ENCODE assay signal across 8 mouse cellular contexts in genomic region chr16:90924606-90925370, GRCm38 (mm10). TPM values are rescaled to one million over a fixed set of nuclear protein-coding genes. Genes with fewer than 3 reads are reported as not detected.
DNase-seq lines count a peak whose midpoint lies in the region; ATAC-seq and TF ChIP-seq lines count a peak whose summit lies in the region.

No protein-coding gene starts in this region.

- no peak overlapping the region for H3K4me2 ChIP-seq in intestine, embryonic 14.5 days (ENCODE audit: low read length)
- H3K4me2 ChIP-seq in intestine, embryonic 16.5 days (ENCODE audit: low read depth, low read length): no peak overlapping the region
- no peak overlapping the region for H3K4me2 ChIP-seq in lung, postnatal 0 days (replicated peaks; ENCODE audit: low read depth, low read length)

- no peaks in the 10 kb centered on the region for H3K9me3 ChIP-seq in intestine, embryonic 14.5 days (ENCODE audit: control insufficient read depth, low read length)
- H3K9me3 ChIP-seq in intestine, embryonic 16.5 days (ENCODE audit: control insufficient read depth, low read length): no peaks in the 10 kb centered on the region
- H3K9me3 ChIP-seq in lung, postnatal 0 days (ENCODE audit: low read length): no peaks in the 10 kb centered on the region

- WGBS in intestine, embryonic 14.5 days: 80% methylated on average over 13 of the region's 13 CpGs
- WGBS in intestine, embryonic 16.5 days: 86% methylated on average over 13 of the region's 13 CpGs
- 74% methylated on average over 13 of the region's 13 CpGs for WGBS in lung, postnatal 0 days

- no peak overlapping the region for H3K9ac ChIP-seq in intestine, embryonic 14.5 days (ENCODE audit: low read length)
- no peak overlapping the region for H3K9ac ChIP-seq in intestine, embryonic 16.5 days (ENCODE audit: low read depth, low read length)
- no peak overlapping the region for H3K9ac ChIP-seq in lung, postnatal 0 days (replicated peaks; ENCODE audit: low read depth)

- no peak for TF ChIP-seq CTCF in lung, postnatal 0 days (IDR thresholded peaks at IDR 0.05)

- peak; percentile 10; the same call in 1 of the 2 replicates for ATAC-seq in intestine, embryonic 14.5 days (replicated peaks; ENCODE audit: low FRiP score, low TSS enrichment, low read depth)
- ATAC-seq in intestine, embryonic 16.5 days: no peak
- peak; percentile 57 for ATAC-seq in lung, postnatal 0 days
- ATAC-seq in monocyte, adult 5-6 weeks (replicated peaks; ENCODE audit: insufficient number of reproducible peaks, low FRiP score, low TSS enrichment, poor library complexity, severe bottlenecking): no peak

- H3K27me3 ChIP-seq in intestine, embryonic 14.5 days (replicated peaks; ENCODE audit: control insufficient read depth, insufficient read depth, low read length): no peaks in the 10 kb centered on the region
- no peaks in the 10 kb centered on the region for H3K27me3 ChIP-seq in intestine, embryonic 16.5 days (replicated peaks; ENCODE audit: control insufficient read depth, insufficient read depth, low read length)
- no peaks in the 10 kb centered on the region for H3K27me3 ChIP-seq in lung, postnatal 0 days (replicated peaks; ENCODE audit: insufficient read depth, low read length)

- peaks cover 9% of the 10 kb centered on the region for H3K36me3 ChIP-seq in intestine, embryonic 14.5 days (ENCODE audit: control insufficient read depth, insufficient read depth, low read length)
- H3K36me3 ChIP-seq in intestine, embryonic 16.5 days (ENCODE audit: control insufficient read depth, insufficient read depth, low read length): peaks cover 4% of the 10 kb centered on the region; the same call in 1 of the 2 replicates
- H3K36me3 ChIP-seq in lung, postnatal 0 days (ENCODE audit: insufficient read depth, low read length): no peaks in the 10 kb centered on the region

- TF ChIP-seq EP300 in lung, postnatal 0 days (IDR thresholded peaks at IDR 0.05): peak; percentile 42; the same call in 1 of the 2 replicates

- H3K4me1 ChIP-seq in intestine, embryonic 14.5 days (replicated peaks; ENCODE audit: control insufficient read depth, insufficient read depth, low read length): no peaks in the 10 kb centered on the region
- H3K4me1 ChIP-seq in intestine, embryonic 16.5 days (ENCODE audit: control insufficient read depth, insufficient read depth, low read length): no peaks in the 10 kb centered on the region
- H3K4me1 ChIP-seq in lung, postnatal 0 days (ENCODE audit: insufficient read depth, low read depth, low read length): no peaks in the 10 kb centered on the region

- no peak overlapping the region for H3K4me3 ChIP-seq in intestine, embryonic 14.5 days (ENCODE audit: low read depth, low read length)
- H3K4me3 ChIP-seq in intestine, embryonic 16.5 days (ENCODE audit: low read length): no peak overlapping the region
- H3K4me3 ChIP-seq in lung, postnatal 0 days (ENCODE audit: low read depth, low read length): no peak overlapping the region

- DNase-seq in intestine, embryonic 14.5 days (ENCODE audit: low spot score): peak; percentile 42
- DNase-seq in adrenal gland, postnatal 14 days: peak; percentile 90
- peak; percentile 33 to 49 for DNase-seq in kidney, adult 8-10 months
- peak; percentile 51 for DNase-seq in lung, postnatal 0 days (ENCODE audit: low spot score)
- DNase-seq in embryo, embryonic 11 days: no peak
- DNase-seq in right cerebral cortex, postnatal 25 days: no peak

- no peak overlapping the region for H3K27ac ChIP-seq in intestine, embryonic 14.5 days (ENCODE audit: low read depth)
- no peak overlapping the region for H3K27ac ChIP-seq in intestine, embryonic 16.5 days (ENCODE audit: low read length)
- no peak overlapping the region for H3K27ac ChIP-seq in lung, postnatal 0 days (ENCODE audit: low read length)

RNA-seq across cellular contexts. Expression of gene Cfap298, which starts 10.1 kb away (rescaled TPM):
- polyA plus RNA-seq in intestine, embryonic 14.5 days (2014; fragmentation: Nextera tagmentation; extraction: Ambion mirVana): 35.7 and 38.4 TPM in 2 replicates
- 34.0 and 40.9 TPM in 2 replicates for polyA plus RNA-seq in intestine, embryonic 16.5 days (2015; fragmentation: Nextera tagmentation; extraction: Ambion mirVana)
- 30.2 and 30.3 TPM in 2 replicates for total RNA-seq in adrenal gland, postnatal 14 days (2021)
- polyA plus RNA-seq in lung, postnatal 0 days (2015; fragmentation: Nextera tagmentation; extraction: Ambion mirVana): 46.3 and 47.9 TPM in 2 replicates
- 10.7 to 19.1 TPM (median 18.3 TPM) in 3 replicates for total RNA-seq in monocyte, adult 5-6 weeks (2017)

Comparison
In these comparisons a context has a peak if more than half of its experiments do, and no peak if none do; other contexts are left out.
1. ATAC-seq: peak in intestine, embryonic 14.5 days (single experiment) and lung, postnatal 0 days (single experiment); none in intestine, embryonic 16.5 days (single experiment) and monocyte, adult 5-6 weeks (single experiment).
2. DNase-seq: peak in intestine, embryonic 14.5 days (single experiment), adrenal gland, postnatal 14 days (single experiment), kidney, adult 8-10 months (2 of 2) and lung, postnatal 0 days (single experiment); none in embryo, embryonic 11 days (single experiment) and right cerebral cortex, postnatal 25 days (single experiment).